Mouse (Mus musculus): ENCODE measurements at regions not wholly inside any gene's neighbourhood (a gene's known extent, or its start where the extent isn't known, plus 50 kb on each side); places are given as distances from the start of the nearest gene placed in this dataset.

DNA sequence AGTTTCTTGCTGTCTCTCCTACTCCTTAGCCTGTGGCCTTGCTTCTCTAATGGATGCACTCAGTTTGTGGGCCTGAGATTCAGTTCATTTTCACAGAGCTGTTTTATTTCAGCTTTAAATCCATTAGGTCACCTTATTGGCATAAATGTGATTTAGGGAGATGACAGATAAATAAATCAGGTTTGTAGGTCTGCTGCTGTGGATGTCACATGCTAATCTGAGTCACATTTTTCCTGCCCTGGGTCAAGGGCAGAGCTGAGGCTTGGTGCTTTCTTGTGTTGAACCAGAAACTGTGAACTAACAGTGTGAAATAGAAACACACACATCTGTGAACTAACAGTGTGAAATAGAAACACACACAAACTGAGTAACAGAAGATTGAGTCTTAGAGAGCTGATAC, 266.9 kb downstream of the Kcnrg start:
- no peaks in the 10 kb centered on the region for H3K4me1 ChIP-seq (ENCODE audit: insufficient read depth, low read depth, low read length)
- no peaks in the 10 kb centered on the region for H3K9me3 ChIP-seq (replicated peaks)
- TF ChIP-seq GATA2 (IDR thresholded peaks at IDR 0.05; ENCODE audit: borderline replicate concordance, low read depth, low read length): no peak
- no peak for TF ChIP-seq TAL1 (conservative IDR thresholded peaks at IDR 0.05; ENCODE audit: low read depth, low read length)
- TF ChIP-seq POLR2AphosphoS5 (IDR thresholded peaks at IDR 0.05; ENCODE audit: insufficient replicate concordance, low read depth, low read length): no peak
- no peak for TF ChIP-seq GATA1 (IDR thresholded peaks at IDR 0.05; ENCODE audit: borderline replicate concordance, low read length)
- TF ChIP-seq CTCF (IDR thresholded peaks at IDR 0.05; ENCODE audit: low read depth, low read length): no peak
- ATAC-seq (ENCODE audit: extremely low read depth, insufficient number of reproducible peaks, low FRiP score, poor library complexity, severe bottlenecking): no peak
- peaks cover 5% of the 10 kb centered on the region; the same call in 1 of the 2 replicates for H3K27me3 ChIP-seq (ENCODE audit: insufficient read depth, low read length)
- DNase-seq (ENCODE audit: low spot score): no peak
- H3K4me3 ChIP-seq (ENCODE audit: low read depth, low read length): no peak overlapping the region
- no peaks in the 10 kb centered on the region for H3K36me3 ChIP-seq (replicated peaks)

DNA sequence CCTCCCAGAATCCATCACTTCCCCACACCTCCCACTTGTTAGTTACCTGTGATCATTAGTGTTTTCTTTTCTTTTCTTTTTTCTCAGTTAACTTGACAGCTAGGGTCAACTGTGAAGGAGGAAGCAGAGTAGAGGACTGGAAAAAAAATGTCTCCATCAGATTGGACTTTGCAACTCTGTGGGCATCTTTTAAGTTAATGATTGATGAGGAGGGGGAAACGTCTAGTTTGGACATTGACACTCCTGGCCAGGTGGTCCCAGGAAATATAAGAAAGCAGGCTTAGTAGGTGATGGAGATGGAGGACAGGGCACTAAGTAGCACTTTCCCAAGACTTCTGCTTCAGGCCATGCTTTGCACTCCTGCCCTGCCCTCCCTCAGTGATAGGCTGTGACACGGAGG, 272.2 kb downstream of the Kcnrg start:
- no peaks in the 10 kb centered on the region for H3K9me3 ChIP-seq (replicated peaks)

DNA sequence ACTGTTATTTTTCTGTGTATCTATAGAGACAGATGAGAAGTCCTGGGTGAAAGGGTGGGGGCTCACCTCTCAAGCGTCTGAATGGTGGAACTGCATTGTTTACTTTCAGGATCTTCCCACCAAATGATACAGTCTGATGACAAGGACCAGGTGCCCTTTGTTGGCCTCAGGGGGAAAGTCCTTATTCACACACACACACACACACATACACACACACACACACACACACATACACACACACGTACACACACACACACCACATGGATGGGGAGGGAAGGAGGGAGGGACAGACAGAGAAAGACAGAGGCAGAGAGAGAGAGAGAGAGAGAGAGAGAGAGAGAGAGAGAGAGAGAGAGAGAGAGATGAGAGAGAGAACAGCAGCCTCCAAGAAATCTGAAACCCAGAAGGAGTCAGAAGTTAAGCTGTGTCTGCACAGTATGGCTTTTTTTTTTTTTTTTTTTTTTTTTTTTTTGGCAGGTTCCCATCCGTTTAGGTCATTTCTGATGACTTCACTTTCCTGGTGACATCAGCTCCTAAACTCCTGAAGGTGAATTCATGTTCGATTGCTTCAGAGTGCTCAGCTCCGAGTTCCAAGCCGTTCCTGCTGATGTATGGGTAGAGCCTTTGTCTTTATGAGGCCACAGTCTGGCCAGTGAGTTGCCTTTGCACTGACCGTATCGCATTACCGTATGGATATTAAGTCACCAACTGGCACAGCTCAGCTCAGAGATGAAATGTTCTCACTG, 273.4 kb downstream of the Kcnrg start:
- Histone ChIP-seq H3K27me3 (ENCODE audit: insufficient read depth, low read length) (peaks cover 7% of the 10 kb centered on the region; the same call in 1 of the 2 replicates), H3K9me3 (replicated peaks) (no peaks in the 10 kb centered on the region), H3K4me3 (ENCODE audit: low read depth, low read length) (no peak overlapping the region), H3K4me1 (ENCODE audit: insufficient read depth, low read depth, low read length) (no peaks in the 10 kb centered on the region), H3K36me3 (replicated peaks) (no peaks in the 10 kb centered on the region)
- TF ChIP-seq GATA1 (IDR thresholded peaks at IDR 0.05; ENCODE audit: borderline replicate concordance, low read length) (no peak), GATA2 (IDR thresholded peaks at IDR 0.05; ENCODE audit: borderline replicate concordance, low read depth, low read length) (no peak), CTCF (IDR thresholded peaks at IDR 0.05; ENCODE audit: low read depth, low read length) (no peak), POLR2AphosphoS5 (IDR thresholded peaks at IDR 0.05; ENCODE audit: insufficient replicate concordance, low read depth, low read length) (no peak)
- ATAC-seq (ENCODE audit: extremely low read depth, insufficient number of reproducible peaks, low FRiP score, poor library complexity, severe bottlenecking) (no peak), DNase-seq (ENCODE audit: low spot score) (no peak)

More for the DNA sequence above, 272.2 kb downstream of the Kcnrg start:
- Histone ChIP-seq H3K36me3 (replicated peaks) (no peaks in the 10 kb centered on the region), H3K4me3 (ENCODE audit: low read depth, low read length) (no peak overlapping the region), H3K4me1 (ENCODE audit: insufficient read depth, low read depth, low read length) (no peaks in the 10 kb centered on the region), H3K27me3 (ENCODE audit: insufficient read depth, low read length) (peaks cover 9% of the 10 kb centered on the region; the same call in 1 of the 2 replicates)
- TF ChIP-seq CTCF (IDR thresholded peaks at IDR 0.05; ENCODE audit: low read depth, low read length) (no peak), POLR2AphosphoS5 (IDR thresholded peaks at IDR 0.05; ENCODE audit: insufficient replicate concordance, low read depth, low read length) (no peak), TAL1 (conservative IDR thresholded peaks at IDR 0.05; ENCODE audit: low read depth, low read length) (no peak), GATA1 (IDR thresholded peaks at IDR 0.05; ENCODE audit: borderline replicate concordance, low read length) (no peak), GATA2 (IDR thresholded peaks at IDR 0.05; ENCODE audit: borderline replicate concordance, low read depth, low read length) (no peak)
- ATAC-seq (ENCODE audit: extremely low read depth, insufficient number of reproducible peaks, low FRiP score, poor library complexity, severe bottlenecking): no peak
- no peak for DNase-seq (ENCODE audit: low spot score)

DNA sequence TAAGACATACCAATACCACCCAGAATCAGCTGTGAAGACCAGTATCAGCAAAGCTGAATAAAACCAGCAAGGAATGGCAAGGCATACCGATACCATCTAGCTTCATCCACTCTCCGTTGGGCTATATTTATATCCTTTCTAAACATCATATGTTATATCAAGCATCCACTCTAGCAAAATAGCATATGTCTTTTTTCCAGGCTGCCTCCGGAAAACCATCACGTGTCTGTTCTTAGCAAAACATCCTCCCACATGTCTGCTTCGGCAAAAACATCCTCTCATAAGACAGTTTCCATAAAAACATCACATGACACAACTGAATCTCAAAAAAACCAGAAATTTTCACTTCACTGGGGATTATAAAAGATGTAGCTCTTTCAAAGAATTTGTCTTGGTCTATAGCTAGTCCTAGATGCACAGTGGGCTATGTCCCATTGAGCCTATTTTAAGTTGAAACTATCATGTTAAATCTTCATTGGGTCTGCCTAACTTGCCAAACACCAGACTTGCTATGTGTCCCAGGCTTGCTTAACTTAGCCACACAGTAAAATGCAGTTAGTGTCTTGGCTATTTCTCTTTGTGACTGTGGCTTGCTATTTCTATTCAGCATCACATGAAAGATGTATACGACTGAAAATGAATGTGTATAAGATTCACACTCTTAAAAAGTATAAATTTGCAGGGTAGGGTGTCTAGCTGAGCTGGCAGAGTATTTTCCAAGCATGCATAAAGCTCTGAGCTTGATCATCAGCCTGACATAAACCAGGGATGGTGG, 278.2 kb downstream of the Kcnrg start:
- no peaks in the 10 kb centered on the region for H3K4me1 ChIP-seq (ENCODE audit: insufficient read depth, low read depth, low read length)
- DNase-seq (ENCODE audit: low spot score) (no peak), ATAC-seq (ENCODE audit: extremely low read depth, insufficient number of reproducible peaks, low FRiP score, poor library complexity, severe bottlenecking) (no peak)
- no peak for TF ChIP-seq POLR2AphosphoS5 (IDR thresholded peaks at IDR 0.05; ENCODE audit: insufficient replicate concordance, low read depth, low read length)
- TF ChIP-seq GATA1 (IDR thresholded peaks at IDR 0.05; ENCODE audit: borderline replicate concordance, low read length): no peak
- TF ChIP-seq CTCF (IDR thresholded peaks at IDR 0.05; ENCODE audit: low read depth, low read length): no peak
- no peak for TF ChIP-seq GATA2 (IDR thresholded peaks at IDR 0.05; ENCODE audit: borderline replicate concordance, low read depth, low read length)
- no peak for TF ChIP-seq TAL1 (conservative IDR thresholded peaks at IDR 0.05; ENCODE audit: low read depth, low read length)
- no peak overlapping the region for H3K4me3 ChIP-seq (ENCODE audit: low read depth, low read length)
- H3K27me3 ChIP-seq (ENCODE audit: insufficient read depth, low read length): peaks cover 6% of the 10 kb centered on the region
- no peaks in the 10 kb centered on the region for H3K9me3 ChIP-seq (replicated peaks)
- H3K36me3 ChIP-seq (replicated peaks): no peaks in the 10 kb centered on the region

DNA sequence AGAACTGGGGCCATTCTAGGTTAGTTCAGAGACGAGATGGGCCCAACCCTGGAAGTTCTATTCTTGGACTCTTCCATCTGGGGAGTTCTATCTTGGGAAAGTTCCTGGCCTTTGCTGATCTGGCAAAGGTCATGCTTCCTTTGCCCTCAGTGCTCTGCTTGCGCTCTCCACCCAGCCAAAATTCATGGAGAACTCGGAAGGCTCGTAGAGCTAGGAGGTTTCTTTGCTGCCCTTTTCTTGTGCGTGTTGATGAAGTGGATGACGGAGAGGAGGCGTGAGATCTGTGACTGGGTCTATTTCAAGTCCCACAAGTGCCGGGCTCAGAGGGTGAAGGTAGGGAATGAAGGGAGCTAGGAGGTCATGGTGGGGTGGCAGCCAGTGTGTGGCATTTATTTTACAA, 282.4 kb downstream of the Kcnrg start:
- TF ChIP-seq POLR2AphosphoS5 (IDR thresholded peaks at IDR 0.05; ENCODE audit: insufficient replicate concordance, low read depth, low read length): no peak
- no peak for TF ChIP-seq GATA2 (IDR thresholded peaks at IDR 0.05; ENCODE audit: borderline replicate concordance, low read depth, low read length)
- TF ChIP-seq CTCF (IDR thresholded peaks at IDR 0.05; ENCODE audit: low read depth, low read length): no peak
- no peak for TF ChIP-seq TAL1 (conservative IDR thresholded peaks at IDR 0.05; ENCODE audit: low read depth, low read length)
- no peak for TF ChIP-seq GATA1 (IDR thresholded peaks at IDR 0.05; ENCODE audit: borderline replicate concordance, low read length)
- H3K4me1 ChIP-seq (ENCODE audit: insufficient read depth, low read depth, low read length): no peaks in the 10 kb centered on the region
- no peaks in the 10 kb centered on the region for H3K36me3 ChIP-seq (replicated peaks)
- no peak overlapping the region for H3K4me3 ChIP-seq (ENCODE audit: low read depth, low read length)
- peaks cover 11% of the 10 kb centered on the region for H3K27me3 ChIP-seq (ENCODE audit: insufficient read depth, low read length)
- H3K9me3 ChIP-seq (replicated peaks): no peaks in the 10 kb centered on the region
- ATAC-seq (ENCODE audit: extremely low read depth, insufficient number of reproducible peaks, low FRiP score, poor library complexity, severe bottlenecking) (no peak), DNase-seq (ENCODE audit: low spot score) (no peak)

DNA sequence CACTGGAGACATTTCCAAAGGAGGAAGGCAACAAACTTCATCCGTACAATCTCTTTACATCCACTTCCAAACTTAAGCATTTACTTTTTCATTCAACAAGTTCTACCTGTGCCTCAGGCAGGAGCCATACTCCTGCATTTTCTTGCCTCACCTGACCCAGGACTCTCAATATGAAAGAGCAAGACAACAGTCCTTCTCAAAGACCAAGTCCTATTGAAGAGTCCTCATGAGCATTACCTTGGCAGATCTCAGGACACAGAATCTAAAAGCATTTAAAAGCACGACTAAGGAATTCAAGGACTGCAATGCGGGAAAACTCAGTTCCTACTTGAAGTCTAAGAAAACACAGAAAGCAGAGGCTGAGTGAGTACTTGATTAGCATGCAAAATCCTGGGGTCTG, 286.5 kb downstream of the Kcnrg start:
- Histone ChIP-seq H3K9me3 (replicated peaks) (no peaks in the 10 kb centered on the region), H3K4me1 (ENCODE audit: insufficient read depth, low read depth, low read length) (no peaks in the 10 kb centered on the region), H3K36me3 (replicated peaks) (no peaks in the 10 kb centered on the region), H3K27me3 (ENCODE audit: insufficient read depth, low read length) (peaks cover 14% of the 10 kb centered on the region), H3K4me3 (ENCODE audit: low read depth, low read length) (no peak overlapping the region)
- DNase-seq (ENCODE audit: low spot score) (no peak), ATAC-seq (ENCODE audit: extremely low read depth, insufficient number of reproducible peaks, low FRiP score, poor library complexity, severe bottlenecking) (no peak)
- TF ChIP-seq GATA1 (IDR thresholded peaks at IDR 0.05; ENCODE audit: borderline replicate concordance, low read length) (no peak), POLR2AphosphoS5 (IDR thresholded peaks at IDR 0.05; ENCODE audit: insufficient replicate concordance, low read depth, low read length) (no peak), CTCF (IDR thresholded peaks at IDR 0.05; ENCODE audit: low read depth, low read length) (no peak), TAL1 (conservative IDR thresholded peaks at IDR 0.05; ENCODE audit: low read depth, low read length) (no peak), GATA2 (IDR thresholded peaks at IDR 0.05; ENCODE audit: borderline replicate concordance, low read depth, low read length) (no peak)

Data from G1E (cell line).